Mouse (Mus musculus) regulatory T cell (primary cell): ENCODE results near the gene Clasp1.

Source experiments
- in situ Hi-C: fragments of 300-600 bp; cut with MboI, MseI; formaldehyde crosslinking; loops from one replicate; pipeline ENCODE4 v1.15.1; 2025; ENCODE audit warnings: high pct_unique_total_duplicates

Gene Clasp1

GRCm38 (mm10) chr1:118648015-118648414 is 259.2 kb downstream of the Clasp1 start:
- in situ Hi-C loops, result no loop called here

GRCm38 (mm10) chr1:118649933-118650770 is 261.3 kb downstream of the Clasp1 start:
- in situ Hi-C loops, result loop anchor here (25.0 kb wide), 1 partner anchor 1312 kb away; no protein-coding TSS in a partner anchor

DNA sequence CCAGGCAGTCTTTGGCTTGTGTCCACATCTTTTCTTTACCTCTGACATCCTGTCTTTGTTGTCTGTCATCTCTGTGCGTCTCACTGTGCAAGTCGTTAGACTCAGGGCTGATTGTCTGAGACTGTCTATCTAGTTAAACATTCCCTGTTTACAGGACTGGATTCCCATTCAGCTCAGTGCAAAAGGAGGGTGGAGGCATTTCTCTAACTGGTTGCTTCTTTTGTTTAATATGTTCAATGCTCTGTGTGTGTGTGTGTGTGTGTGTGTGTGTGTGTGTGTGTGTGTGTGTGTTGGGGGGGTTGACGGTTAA is 261.9 kb downstream of the Clasp1 start:
- in situ Hi-C loops, result loop anchor here (25.0 kb wide), 1 partner anchor 1312 kb away; no protein-coding TSS in a partner anchor

DNA sequence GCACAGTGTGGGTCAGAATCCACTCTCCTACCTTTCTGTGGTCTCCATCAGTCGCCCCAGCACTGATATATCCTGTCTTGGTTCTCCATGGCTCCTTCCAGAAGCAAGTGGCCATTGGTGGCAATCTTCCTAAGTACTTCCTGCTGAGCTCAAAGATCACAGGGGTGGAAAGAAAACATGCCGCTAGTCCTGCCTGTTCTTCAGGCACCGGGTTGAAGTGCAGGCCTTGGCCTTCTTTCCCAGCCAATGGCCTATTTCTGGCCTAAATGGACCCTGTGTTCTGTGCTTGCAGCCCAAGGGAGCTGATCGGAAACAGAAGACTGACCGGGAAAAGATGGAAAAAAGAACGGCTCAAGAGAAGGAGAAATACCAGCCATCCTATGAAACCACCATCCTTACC is 269.9 kb downstream of the Clasp1 start:
- in situ Hi-C loops, result loop anchor here (25.0 kb wide), 1 partner anchor 1304 kb away; no protein-coding TSS in a partner anchor

- in situ Hi-C loops, result loop anchor here (25.0 kb wide), 1 partner anchor 1301 kb away; no protein-coding TSS in a partner anchor
Observed at GRCm38 (mm10) chr1:118660880-118661465, 272.1 kb downstream of the Clasp1 start.
